Mouse (Mus musculus): ENCODE data around the gene Fzr1.

The Fzr1 gene

GRCm38 (mm10) chr10:81379183-81379553, 852 bp upstream of the Fzr1 start:
- no peak for DNase-seq

- DNase-seq, result peak; percentile 100
These were observed 352 bp upstream of the Fzr1 start for GRCm38 (mm10) chr10:81378553-81379182.

DNA sequence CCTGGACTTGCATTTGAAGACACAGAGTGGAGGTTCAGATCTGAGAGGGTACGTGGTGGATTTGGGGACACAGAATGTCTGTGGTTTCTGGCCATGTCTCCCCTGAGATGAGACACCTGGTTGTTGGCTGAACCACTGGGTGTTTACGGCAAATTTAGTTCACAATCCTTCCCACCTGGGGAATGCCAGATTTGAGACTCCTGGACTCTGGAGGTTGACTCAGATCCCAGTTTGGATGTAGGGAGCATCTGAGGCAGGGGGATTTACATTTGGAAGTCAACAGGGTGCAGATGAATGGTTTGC, 1.0 kb downstream of the Fzr1 start:
- DNase-seq, result no peak

DNA sequence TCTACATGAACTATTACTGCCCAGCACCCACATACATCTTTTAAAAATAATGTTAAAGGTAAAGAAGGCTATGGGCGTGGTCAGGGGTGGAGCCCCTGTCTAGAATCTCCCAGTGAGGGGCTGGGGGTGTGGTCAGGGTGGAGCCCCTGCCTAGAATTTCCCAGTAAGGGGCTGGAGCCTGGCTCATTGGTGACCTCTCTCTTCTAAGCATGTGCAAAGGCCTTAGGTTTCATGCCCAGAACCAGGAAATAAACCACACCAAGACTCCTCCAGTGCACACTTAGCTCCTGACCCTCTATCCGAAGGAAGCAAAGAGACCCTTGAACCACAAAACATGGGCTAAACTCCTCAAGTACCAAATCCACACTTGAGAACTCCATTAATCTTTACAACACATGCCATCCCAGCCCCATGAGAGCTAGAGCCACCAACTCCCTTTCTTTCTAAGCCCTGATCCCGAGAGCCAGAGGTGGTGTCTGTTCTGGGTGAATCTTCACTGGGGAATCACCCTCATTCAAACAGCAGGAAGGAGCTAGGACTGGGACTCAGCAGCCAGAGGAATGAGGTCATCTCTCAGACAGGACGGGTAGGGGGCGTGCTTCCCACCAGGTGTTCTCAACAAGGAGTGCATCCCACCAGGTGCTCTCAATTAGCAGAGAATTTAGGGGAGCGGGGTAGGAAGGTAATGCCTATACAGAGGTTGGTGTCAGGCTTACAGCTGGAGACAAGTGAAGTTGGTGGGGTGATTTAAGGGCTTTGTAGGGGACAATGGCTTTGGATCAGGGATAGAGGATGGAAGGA, 1.6 kb downstream of the Fzr1 start:
- peak; percentile 57 for DNase-seq

DNA sequence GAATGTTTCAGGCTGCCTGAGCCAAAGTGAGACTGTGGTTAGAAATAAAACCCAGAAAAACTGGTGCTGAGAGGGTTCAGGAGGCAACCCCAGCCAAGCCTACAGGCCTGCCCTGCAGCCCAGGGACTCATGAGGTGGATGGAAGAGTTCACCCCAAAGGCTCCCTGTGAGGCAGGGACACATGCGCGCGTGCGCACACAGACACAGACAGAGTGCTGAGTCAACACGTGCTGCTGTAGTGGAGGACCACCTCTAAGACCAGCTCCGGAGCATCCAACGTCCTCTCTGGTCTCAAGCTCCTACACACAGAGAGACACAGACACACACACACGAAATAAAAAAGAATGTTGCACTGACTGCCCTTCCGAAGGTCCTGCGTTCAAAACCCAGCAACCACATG, 3.0 kb downstream of the Fzr1 start:
- DNase-seq, result no peak

- no peak for DNase-seq
These were observed 11.2 kb downstream of the Fzr1 start for GRCm38 (mm10) chr10:81367207-81367495.

DNA sequence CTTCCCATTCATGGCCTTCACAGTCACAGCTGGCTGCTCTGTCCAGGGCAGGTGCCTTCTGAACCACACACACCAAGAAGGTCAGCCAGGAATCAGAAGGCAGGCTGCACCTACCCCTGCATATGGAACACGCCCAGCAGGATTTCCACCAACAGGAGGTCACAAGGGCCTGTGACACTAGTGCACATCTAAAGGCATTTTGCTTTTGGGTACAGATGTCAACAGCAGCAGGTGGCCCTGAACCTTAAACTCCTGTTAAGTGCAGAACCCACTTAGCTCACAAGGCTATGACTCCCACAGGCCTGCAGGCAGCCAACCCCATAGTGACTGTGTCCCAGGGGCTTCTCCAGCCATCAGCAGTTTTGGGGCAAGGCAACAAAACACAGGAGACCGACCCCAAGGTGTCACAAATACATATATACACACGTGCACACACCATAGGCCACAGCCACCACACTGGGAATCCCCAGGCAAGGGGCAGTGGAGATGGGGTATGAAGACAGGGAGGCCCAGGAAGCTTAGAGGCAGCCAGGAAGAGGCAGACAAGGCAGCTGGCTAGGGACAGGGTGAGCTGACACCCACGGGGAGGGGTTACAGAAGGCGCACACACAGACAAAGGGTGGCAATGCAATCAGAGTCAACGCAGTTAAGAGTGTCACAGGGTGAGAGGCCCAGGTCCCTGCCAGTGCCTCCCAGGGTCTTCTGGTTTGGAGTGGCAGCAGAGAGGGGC, 11.7 kb downstream of the Fzr1 start:
- DNase-seq, result no peak

- DNase-seq, result no peak
These were observed 12.4 kb downstream of the Fzr1 start, which contains the start of gene 4930404N11Rik for GRCm38 (mm10) chr10:81365672-81366476. TSS of gene 4930404N11Rik (minus strand) at chr10:81365816.

- DNase-seq, result no peak
These were observed 13.2 kb downstream of the Fzr1 start for GRCm38 (mm10) chr10:81365073-81365472.

DNA sequence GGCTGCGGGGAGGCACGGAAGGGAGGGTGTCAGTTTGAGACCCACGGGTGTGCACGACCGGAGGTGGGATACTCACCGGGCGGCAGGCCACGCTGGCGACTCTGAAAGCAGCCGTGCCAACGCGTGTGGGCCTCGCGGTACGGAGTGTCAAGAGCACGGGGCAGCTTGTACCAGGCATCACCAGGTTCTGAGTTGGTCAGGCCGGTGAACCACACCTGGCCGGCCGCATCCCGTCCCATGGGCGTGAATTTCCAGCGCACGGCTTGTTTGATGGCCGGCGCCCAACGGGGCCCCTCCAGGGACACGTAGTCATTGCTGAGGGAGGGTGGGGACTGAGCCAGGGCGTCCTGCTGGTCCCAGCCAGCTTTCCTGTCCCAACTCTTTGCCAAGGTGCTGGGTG, 13.7 kb downstream of the Fzr1 start:
- no peak for DNase-seq

GRCm38 (mm10) chr10:81363436-81364346, 14.6 kb downstream of the Fzr1 start:
- no peak for DNase-seq

DNA sequence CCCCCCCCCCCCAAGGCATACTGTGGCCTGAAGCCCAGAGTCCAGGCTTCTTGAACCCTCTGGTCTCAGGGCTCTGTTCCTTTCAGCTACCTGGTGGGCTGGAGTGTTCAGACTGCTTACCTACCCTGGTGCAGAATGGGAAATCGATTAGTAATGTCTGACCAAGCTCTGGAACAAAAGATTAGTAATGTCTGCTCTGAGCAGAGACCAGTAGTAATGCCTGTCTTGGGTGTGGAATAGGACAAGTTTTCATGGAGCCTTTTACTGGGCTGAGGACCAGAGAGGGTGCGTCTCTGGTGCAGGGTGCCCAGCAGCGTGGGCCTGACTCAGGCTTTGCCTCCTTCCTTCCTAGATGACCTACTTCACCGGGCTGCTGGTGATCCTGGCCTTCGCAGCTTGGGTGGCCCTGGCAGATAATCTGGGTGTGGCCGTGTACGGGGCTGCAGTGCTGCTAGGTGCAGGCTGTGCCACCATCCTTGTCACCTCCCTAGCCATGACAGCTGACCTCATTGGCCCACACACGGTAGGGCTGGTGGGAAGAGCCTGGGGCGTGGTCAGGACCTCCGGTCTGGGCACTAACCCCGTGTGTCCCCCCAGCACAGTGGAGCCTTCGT, 15.9 kb downstream of the Fzr1 start:
- no peak for DNase-seq

GRCm38 (mm10) chr10:81360721-81361120, 17.6 kb downstream of the Fzr1 start:
- no peak for DNase-seq

DNA sequence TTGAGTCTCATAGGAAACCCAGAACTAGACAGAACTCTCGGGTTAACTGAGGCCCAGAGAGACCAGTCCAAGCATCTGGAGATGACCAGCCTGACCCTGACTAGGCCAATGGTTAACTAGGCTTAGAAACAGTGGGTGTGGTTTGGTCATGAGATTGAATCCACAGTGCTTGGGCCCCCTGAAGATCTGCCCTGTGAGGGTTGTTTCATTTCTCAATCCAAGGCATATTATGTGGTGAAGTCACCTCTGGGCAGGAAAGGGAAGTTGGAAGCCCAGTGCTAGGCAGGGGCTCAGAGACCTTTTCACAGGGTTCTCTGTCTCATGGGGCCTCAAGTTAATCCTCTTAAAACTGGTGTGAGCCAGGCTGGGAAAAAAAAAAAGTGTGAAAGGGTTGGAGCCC, 19.5 kb downstream of the Fzr1 start:
- no peak for DNase-seq

DNA sequence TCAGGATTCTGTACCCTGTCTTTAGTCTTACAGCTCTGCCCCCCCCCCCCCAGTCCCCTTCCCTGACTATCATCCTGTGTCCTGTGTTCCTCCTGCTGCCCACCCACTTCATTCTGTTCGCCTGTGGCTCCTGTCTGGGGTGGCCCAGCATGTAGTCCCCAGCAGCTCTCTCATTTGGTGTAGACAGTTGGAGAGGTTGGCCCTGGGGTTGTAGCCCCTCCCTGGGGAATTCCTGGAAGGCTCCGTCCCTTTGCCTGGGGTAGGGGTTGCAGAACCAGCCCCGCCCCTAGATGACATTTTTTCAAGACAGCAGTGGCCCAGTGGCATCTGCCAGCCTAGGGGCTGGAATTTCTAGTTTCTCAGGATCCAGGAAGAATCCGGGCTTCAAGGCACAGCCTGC, 20.1 kb downstream of the Fzr1 start:
- DNase-seq, result no peak

DNA sequence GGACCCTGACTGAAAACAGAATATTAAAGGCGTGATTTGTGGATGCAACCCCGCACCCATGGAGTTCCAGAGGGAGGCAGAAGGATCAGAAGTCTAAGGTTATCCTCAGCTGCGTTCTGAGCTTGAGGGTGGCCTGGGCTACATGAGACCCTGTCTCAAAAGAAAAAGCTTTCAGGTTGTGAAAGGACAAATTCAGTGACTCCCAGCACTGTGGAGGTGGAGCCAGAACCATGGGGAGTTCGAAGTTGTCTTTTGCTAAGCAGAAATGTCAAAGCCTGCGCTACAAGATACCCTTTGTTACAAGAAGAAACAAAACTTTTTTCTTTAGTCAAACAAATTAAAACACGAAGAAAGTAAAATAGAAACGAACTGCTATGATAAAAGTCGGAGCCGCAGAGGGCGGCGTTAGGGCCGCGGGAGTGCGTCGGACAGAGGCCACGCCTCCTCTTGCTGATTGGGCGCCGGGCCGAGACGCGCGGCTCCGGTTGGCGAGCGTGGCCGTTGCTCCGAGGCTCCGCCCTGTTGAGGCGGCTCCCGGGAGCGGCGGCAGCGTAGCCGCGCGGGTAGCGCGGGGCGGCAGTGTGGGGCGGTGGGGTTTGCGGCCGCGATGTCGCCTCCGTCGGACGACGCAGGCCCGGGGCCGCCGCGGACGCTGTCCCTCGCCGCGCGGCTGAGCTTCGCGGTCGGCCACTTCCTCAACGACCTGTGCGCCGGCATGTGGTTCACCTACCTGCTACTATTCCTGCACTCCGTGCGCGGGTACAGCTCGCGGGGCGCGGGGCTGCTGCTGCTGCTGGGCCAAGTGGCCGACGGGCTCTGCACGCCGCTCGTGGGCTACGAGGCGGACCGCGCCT, 21.1 kb downstream of the Fzr1 start, which contains the start of gene Mfsd12:
Mfsd12 (plus strand) TSS at position 501 of the 854 bp plus-strand sequence.
- peak; percentile 94 for DNase-seq

GRCm38 (mm10) chr10:81356352-81356990, 21.8 kb downstream of the Fzr1 start:
- DNase-seq, result no peak

- no peak for DNase-seq
These were observed 22.8 kb downstream of the Fzr1 start for GRCm38 (mm10) chr10:81355533-81355932.

GRCm38 (mm10) chr10:81354738-81355477, 23.4 kb downstream of the Fzr1 start:
- DNase-seq, result no peak
